Mouse (Mus musculus) testis, adult 2 months (tissue): ENCODE data around the gene Lama1. TPM values are rescaled to one million over a fixed set of nuclear protein-coding genes. Genes with fewer than 3 reads are reported as not detected.

ENCODE experiments used
- H3K27ac ChIP-seq: fragments of 200-500 bp; 2 replicates; pipeline ENCODE4 v1.5.1; 2012; ENCODE audit warnings: low read depth, low read length; ENCODE audit not compliant: control insufficient read depth, insufficient read depth
- H3K27me3 ChIP-seq: fragments of 200-500 bp; 2 replicates; pipeline ENCODE4 v1.6.1; 2012; ENCODE audit warnings: mild to moderate bottlenecking, low read length, moderate library complexity; ENCODE audit not compliant: control insufficient read depth, insufficient read depth
- H3K36me3 ChIP-seq: fragments of 200-500 bp; 2 replicates; pipeline ENCODE4 v1.6.1; 2012; ENCODE audit warnings: mild to moderate bottlenecking, low read length; ENCODE audit not compliant: control insufficient read depth, insufficient read depth
- H3K4me1 ChIP-seq: fragments of 200-500 bp; 2 replicates; pipeline ENCODE4 v1.6.1; 2012; ENCODE audit warnings: low read length; ENCODE audit not compliant: control insufficient read depth, insufficient read depth
- H3K4me3 ChIP-seq: fragments of 200-500 bp; 2 replicates; pipeline ENCODE4 v1.5.1; 2012; ENCODE audit warnings: low read depth, mild to moderate bottlenecking, low read length, moderate library complexity, mixed read lengths; ENCODE audit not compliant: control insufficient read depth
- CTCF ChIP-seq: fragments of 200-500 bp; IDR thresholded peaks from 2 replicates; pipeline ENCODE4 v1.5.1; 2012; ENCODE audit warnings: low read depth, mild to moderate bottlenecking, inconsistent platforms, low read length, moderate library complexity; ENCODE audit not compliant: control insufficient read depth, insufficient read depth, insufficient replicate concordance
- POLR2A ChIP-seq: fragments of 200-500 bp; IDR thresholded peaks from 2 replicates; pipeline ENCODE4 v1.6.1; 2012; ENCODE audit warnings: low read depth, mild to moderate bottlenecking, inconsistent platforms, low read length, moderate library complexity; ENCODE audit not compliant: control insufficient read depth
- polyA plus RNA-seq: library from polyadenylated mRNA; depleted of rRNA; stranded (reverse); fragments of >200 nt; gene quantifications from 2 replicates; pipeline ENCODE4 v1.2.3, GENCODE M21; 2012

The Lama1 gene
- polyA plus RNA-seq, 1 experiment = 6.1 TPM

GRCm38 (mm10) chr17:67712929-67713328 is 15.9 kb downstream of the Lama1 start:
- TF ChIP-seq CTCF = no peak
- no peak for TF ChIP-seq POLR2A
- no peak overlapping the region for H3K4me3 ChIP-seq
- peaks cover 2% of the 10 kb centered on the region for H3K4me1 ChIP-seq
- H3K36me3 ChIP-seq = no peaks in the 10 kb centered on the region
- H3K27me3 ChIP-seq = no peaks in the 10 kb centered on the region
- H3K27ac ChIP-seq = no peak overlapping the region

- Histone ChIP-seq H3K36me3 (no peaks in the 10 kb centered on the region), H3K27me3 (no peaks in the 10 kb centered on the region), H3K4me3 (no peak overlapping the region), H3K27ac (no peak overlapping the region), H3K4me1 (peaks cover 2% of the 10 kb centered on the region; the same call in 1 of the 2 replicates)
- no peak for TF ChIP-seq CTCF
- TF ChIP-seq POLR2A = no peak
Measured at GRCm38 (mm10) chr17:67715466-67715865, 18.4 kb downstream of the Lama1 start.

GRCm38 (mm10) chr17:67722055-67722454 is 25.0 kb downstream of the Lama1 start:
- no peak overlapping the region for H3K4me3 ChIP-seq
- H3K27ac ChIP-seq = no peak overlapping the region
- H3K27me3 ChIP-seq = no peaks in the 10 kb centered on the region
- H3K4me1 ChIP-seq = no peaks in the 10 kb centered on the region
- no peaks in the 10 kb centered on the region for H3K36me3 ChIP-seq
- TF ChIP-seq CTCF (no peak), POLR2A (no peak)

GRCm38 (mm10) chr17:67722578-67722977 is 25.5 kb downstream of the Lama1 start:
- Histone ChIP-seq H3K27me3 (no peaks in the 10 kb centered on the region), H3K4me1 (no peaks in the 10 kb centered on the region), H3K36me3 (no peaks in the 10 kb centered on the region), H3K27ac (no peak overlapping the region), H3K4me3 (no peak overlapping the region)
- no peak for TF ChIP-seq POLR2A
- TF ChIP-seq CTCF = no peak

- no peaks in the 10 kb centered on the region for H3K36me3 ChIP-seq
- TF ChIP-seq CTCF = no peak
- no peak for TF ChIP-seq POLR2A
- H3K27ac ChIP-seq = no peak overlapping the region
- H3K27me3 ChIP-seq = no peaks in the 10 kb centered on the region
- no peak overlapping the region for H3K4me3 ChIP-seq
- H3K4me1 ChIP-seq = no peaks in the 10 kb centered on the region
Measured at GRCm38 (mm10) chr17:67723175-67724067, 26.4 kb downstream of the Lama1 start.

GRCm38 (mm10) chr17:67726601-67727000 is 29.5 kb downstream of the Lama1 start:
- TF ChIP-seq CTCF (no peak), POLR2A (no peak)
- no peaks in the 10 kb centered on the region for H3K4me1 ChIP-seq
- no peak overlapping the region for H3K27ac ChIP-seq
- H3K4me3 ChIP-seq = no peak overlapping the region
- H3K36me3 ChIP-seq = no peaks in the 10 kb centered on the region
- H3K27me3 ChIP-seq = no peaks in the 10 kb centered on the region

GRCm38 (mm10) chr17:67728751-67729150 is 31.7 kb downstream of the Lama1 start:
- Histone ChIP-seq H3K27me3 (no peaks in the 10 kb centered on the region), H3K36me3 (no peaks in the 10 kb centered on the region), H3K27ac (no peak overlapping the region), H3K4me3 (no peak overlapping the region), H3K4me1 (no peaks in the 10 kb centered on the region; the same call in 1 of the 2 replicates)
- no peak for TF ChIP-seq CTCF
- TF ChIP-seq POLR2A = no peak
